Mouse (Mus musculus) intestine, embryonic 16.5 days (tissue): Measurements from ENCODE around the gene Gipc2. TPM values are rescaled to one million over a fixed set of nuclear protein-coding genes. Genes with fewer than 3 reads are reported as not detected.
"Not testable (repeated sequence)": the region's sequence is repeated elsewhere in the genome, so short reads cannot be mapped to it uniquely, and the experiment has no call there.

Source experiments
- ATAC-seq: fragments of 200-750 bp; cut with Nextera tagmentation; 2 replicates; pipeline ENCODE4 v1.8.0; 2017; ENCODE audit warnings: moderate TSS enrichment, moderate library complexity
- H3K27ac ChIP-seq: fragments of 300-500 bp; sonication (generic); 2 replicates; pipeline ENCODE4 v1.5.1; 2014; ENCODE audit warnings: mild to moderate bottlenecking, low read length
- H3K27me3 ChIP-seq: fragments of 300-500 bp; sonication (generic); replicated peaks from 2 replicates; pipeline ENCODE4 v1.6.1; 2014; ENCODE audit warnings: low read length, control low read depth, mixed read lengths; ENCODE audit not compliant: control insufficient read depth, insufficient read depth
- H3K36me3 ChIP-seq: fragments of 300-500 bp; sonication (generic); 2 replicates; pipeline ENCODE4 v1.6.1; 2014; ENCODE audit warnings: low read length, control low read depth; ENCODE audit not compliant: control insufficient read depth, insufficient read depth
- H3K4me1 ChIP-seq: fragments of 300-500 bp; sonication (generic); 2 replicates; pipeline ENCODE4 v1.6.1; 2014; ENCODE audit warnings: low read length, control low read depth, mixed read lengths; ENCODE audit not compliant: control insufficient read depth, insufficient read depth
- H3K4me2 ChIP-seq: fragments of 300-500 bp; sonication (generic); 2 replicates; pipeline ENCODE4 v1.6.1; 2014; ENCODE audit warnings: low read depth, low read length, control low read depth
- H3K4me3 ChIP-seq: fragments of 300-500 bp; sonication (generic); 2 replicates; pipeline ENCODE4 v1.5.1; 2014; ENCODE audit warnings: mild to moderate bottlenecking, low read length
- H3K9ac ChIP-seq: fragments of 300-500 bp; sonication (generic); 2 replicates; pipeline ENCODE4 v1.6.1; 2014; ENCODE audit warnings: low read depth, low read length
- H3K9me3 ChIP-seq: fragments of 300-500 bp; sonication (generic); 2 replicates; pipeline ENCODE4 v1.6.1; 2016; ENCODE audit warnings: low read length, control low read depth; ENCODE audit not compliant: control insufficient read depth
- WGBS: fragments of 180-500 bp; shearing (Covaris S2); extraction: QIAGEN DNeasy Blood & Tissue Kit; methylation state at CpG from one replicate; pipeline ENCODE4 v1.1.7; 2014; 5-methylcytosine and 5-hydroxymethylcytosine counted together
- polyA plus RNA-seq: library from polyadenylated mRNA; unstranded; fragments of >200 nt; fragmentation: Nextera tagmentation; extraction: Ambion mirVana; gene quantifications from 2 replicates; pipeline ENCODE4 v1.2.1, GENCODE M21; 2015

Gene Gipc2
- polyA plus RNA-seq, 1 experiment from 2014 or later: 244 TPM

DNA sequence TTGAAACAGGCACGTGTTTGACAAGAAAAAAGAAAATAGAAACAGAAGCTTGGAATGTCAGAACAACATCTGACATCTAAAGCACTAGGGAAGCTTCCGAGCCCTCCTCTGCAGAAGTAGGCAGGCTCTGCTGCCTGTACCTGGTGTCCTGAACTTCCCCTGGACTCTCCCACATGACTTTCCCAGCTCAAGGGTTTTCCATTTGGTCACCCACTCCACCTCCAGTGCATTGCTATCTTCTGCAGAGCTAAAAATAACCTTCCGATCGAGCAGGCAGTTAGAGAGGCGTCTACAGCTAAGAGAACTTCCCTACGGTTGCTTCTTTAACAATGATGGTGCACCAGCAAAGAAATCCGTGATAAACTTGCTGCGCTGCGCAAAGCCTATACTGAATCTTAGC is 32.4 kb downstream of the Gipc2 start:
- 67% methylated on average over 9 of the region's 9 CpGs for WGBS

DNA sequence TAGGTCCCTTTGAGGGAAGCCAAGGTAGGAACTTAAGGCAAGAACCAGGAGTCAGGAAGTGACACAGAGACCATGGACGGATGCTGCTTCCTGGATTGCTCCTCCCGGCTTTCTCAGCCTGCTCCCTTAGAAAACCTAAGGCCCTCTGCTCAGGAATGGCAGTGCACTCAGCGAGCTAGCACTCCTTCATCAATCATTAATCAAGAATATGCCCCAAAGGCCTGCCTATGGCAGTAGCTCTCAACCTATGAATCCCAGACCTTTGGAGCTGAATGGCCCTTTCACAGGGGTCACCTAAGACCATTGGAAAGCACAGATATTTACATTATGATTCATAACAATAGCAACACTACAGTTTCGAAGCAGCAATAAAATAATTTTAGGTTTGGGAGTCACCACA is 35.1 kb downstream of the Gipc2 start:
- Histone ChIP-seq H3K27me3 (no peaks in the 10 kb centered on the region), H3K4me3 (no peak overlapping the region), H3K9me3 (no peaks in the 10 kb centered on the region), H3K4me2 (no peak overlapping the region), H3K4me1 (0 out of 2 replicates have a peak, but pooled peaks cover 2% of the 10 kb centered on the region), H3K9ac (no peak overlapping the region), H3K36me3 (peaks cover 4% of the 10 kb centered on the region; the same call in 1 of the 2 replicates), H3K27ac (no peak overlapping the region)
- WGBS: 65% methylated on average over 4 of the region's 4 CpGs
- ATAC-seq: peak; percentile 85

More for the DNA sequence above, 32.4 kb downstream of the Gipc2 start:
- H3K4me3 ChIP-seq: no peak overlapping the region
- no peak overlapping the region for H3K9ac ChIP-seq
- H3K4me1 ChIP-seq: 0 out of 2 replicates have a peak, but pooled peaks cover 2% of the 10 kb centered on the region
- H3K36me3 ChIP-seq: no peaks in the 10 kb centered on the region
- H3K27ac ChIP-seq: no peak overlapping the region
- H3K27me3 ChIP-seq: no peaks in the 10 kb centered on the region
- ATAC-seq: no peak
- no peak overlapping the region for H3K4me2 ChIP-seq
- no peaks in the 10 kb centered on the region for H3K9me3 ChIP-seq

DNA sequence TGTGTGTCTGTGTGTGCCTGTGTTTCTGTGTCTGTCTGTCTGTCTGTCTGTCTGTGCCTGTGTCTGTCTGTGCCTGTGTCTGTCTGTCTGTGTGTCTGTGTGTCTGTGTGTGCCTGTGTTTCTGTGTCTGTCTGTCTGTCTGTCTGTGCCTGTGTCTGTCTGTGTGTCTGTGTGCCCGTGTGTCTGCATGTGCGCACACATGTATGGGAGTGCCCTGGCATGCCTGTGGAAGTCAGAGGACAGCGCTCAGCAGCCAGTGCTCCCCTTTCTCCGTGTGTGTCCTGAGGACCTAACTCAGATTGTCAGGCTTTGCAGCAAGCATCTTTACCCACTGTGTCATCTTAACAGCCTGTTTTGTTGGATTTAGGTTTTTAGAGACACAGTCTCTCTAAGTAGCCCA is 36.6 kb downstream of the Gipc2 start:
- not testable (repeated sequence) for H3K4me2 ChIP-seq, H3K36me3 ChIP-seq, ATAC-seq, H3K4me3 ChIP-seq, H3K9ac ChIP-seq, H3K27me3 ChIP-seq, H3K4me1 ChIP-seq, H3K9me3 ChIP-seq, H3K27ac ChIP-seq
- 96% methylated on average over 4 of the region's 4 CpGs for WGBS

DNA sequence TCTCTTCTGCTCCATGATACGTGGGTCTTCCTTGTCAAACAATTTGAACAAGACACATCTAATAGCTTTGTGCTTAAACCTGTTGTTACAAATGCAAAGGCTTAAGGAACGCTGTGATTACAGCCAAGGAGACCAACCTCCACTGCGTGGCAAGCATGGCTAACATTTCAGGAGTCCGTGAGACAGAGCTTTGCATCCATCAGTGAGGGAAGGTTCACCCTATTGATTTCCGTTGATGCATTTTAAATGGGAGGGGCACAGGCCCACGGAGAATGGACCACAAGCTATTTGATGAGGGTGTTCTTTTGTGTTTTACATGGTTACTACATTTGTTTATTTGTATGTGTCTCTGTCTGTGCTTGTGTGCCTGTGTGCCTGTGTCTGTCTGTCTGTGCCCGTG is 37.4 kb downstream of the Gipc2 start:
- Histone ChIP-seq H3K27me3 (no peaks in the 10 kb centered on the region), H3K4me3 (no peak overlapping the region), H3K9ac (no peak overlapping the region), H3K4me1 (no peaks in the 10 kb centered on the region), H3K9me3 (no peaks in the 10 kb centered on the region), H3K36me3 (peaks cover 4% of the 10 kb centered on the region; the same call in 1 of the 2 replicates), H3K4me2 (no peak overlapping the region), H3K27ac (no peak overlapping the region)
- WGBS: 80% methylated on average over 7 of the region's 7 CpGs
- no peak for ATAC-seq

DNA sequence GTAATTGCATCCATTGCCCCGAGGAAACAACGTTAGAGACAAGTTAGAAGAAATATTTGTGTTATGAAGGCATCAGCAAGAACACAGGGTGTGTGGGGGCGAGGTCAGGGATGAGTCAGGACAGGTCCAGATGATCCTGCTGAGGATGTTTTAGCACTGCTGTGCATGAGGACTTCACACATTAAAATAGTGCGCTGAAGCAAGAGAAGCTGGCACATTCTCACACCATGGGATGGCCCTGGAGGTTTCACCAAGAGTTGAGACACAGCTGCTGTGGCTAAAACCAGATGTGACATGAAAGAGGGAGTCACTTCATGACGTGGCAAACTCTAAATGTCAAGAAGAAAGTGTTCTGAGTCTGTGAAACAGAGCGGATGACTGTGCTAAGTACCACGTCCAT is 38.9 kb downstream of the Gipc2 start:
- Histone ChIP-seq H3K4me1 (peaks cover 7% of the 10 kb centered on the region; the same call in 1 of the 2 replicates), H3K4me3 (no peak overlapping the region), H3K36me3 (peaks cover 4% of the 10 kb centered on the region; the same call in 1 of the 2 replicates), H3K4me2 (no peak overlapping the region), H3K27ac (no peak overlapping the region), H3K27me3 (no peaks in the 10 kb centered on the region), H3K9ac (no peak overlapping the region), H3K9me3 (no peaks in the 10 kb centered on the region)
- WGBS: 72% methylated on average over 7 of the region's 7 CpGs
- no peak for ATAC-seq

DNA sequence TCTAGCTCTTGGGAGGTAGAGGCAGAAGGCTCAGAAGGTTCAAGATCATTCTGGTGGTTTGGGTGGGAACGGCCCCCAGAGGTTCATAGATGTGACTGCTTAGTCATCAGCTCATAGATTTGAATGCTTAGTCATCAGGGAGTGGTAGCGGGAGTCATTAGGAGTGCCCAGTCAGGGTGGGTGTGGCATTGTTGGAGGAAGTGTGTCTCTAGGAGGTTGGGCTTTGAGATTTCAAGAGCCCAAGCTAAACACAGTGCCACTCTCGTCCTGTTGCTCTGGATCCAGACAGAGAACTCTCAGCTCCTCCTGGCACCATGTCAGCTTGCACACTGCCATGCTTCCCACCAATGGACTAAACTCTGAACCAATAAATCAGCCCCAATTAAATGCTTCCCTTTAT is 43.3 kb downstream of the Gipc2 start:
- Histone ChIP-seq H3K36me3 (peaks cover 4% of the 10 kb centered on the region; the same call in 1 of the 2 replicates), H3K4me3 (no peak overlapping the region), H3K9ac (0 out of 2 replicates have a peak overlapping the region, but pooled peaks have one; percentile 4), H3K4me1 (peaks cover 17% of the 10 kb centered on the region), H3K9me3 (no peaks in the 10 kb centered on the region), H3K4me2 (peak overlapping the region; percentile 41), H3K27ac (peak overlapping the region; percentile 70), H3K27me3 (no peaks in the 10 kb centered on the region)
- peak; percentile 85 for ATAC-seq
- 48% methylated on average over 3 of the region's 3 CpGs for WGBS

DNA sequence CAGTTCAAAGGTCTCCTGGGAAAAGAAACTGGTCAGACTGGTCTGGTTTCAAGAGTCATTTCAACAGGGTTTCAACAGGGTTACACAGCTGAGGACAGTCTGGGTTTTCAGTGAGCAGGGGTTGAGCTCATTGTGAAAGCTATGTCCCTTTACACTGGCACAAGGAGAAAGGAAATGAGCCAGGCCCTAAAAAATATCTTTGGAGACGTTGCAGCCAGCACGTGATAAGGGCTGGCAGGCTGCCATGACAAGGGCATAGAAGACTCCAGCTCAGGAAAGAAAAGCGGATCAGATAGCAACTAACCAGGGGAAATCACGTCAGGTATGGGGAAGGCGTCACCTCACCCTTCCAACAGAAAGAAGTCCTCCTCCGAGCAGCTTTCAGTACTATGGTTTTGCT is 43.9 kb downstream of the Gipc2 start:
- Histone ChIP-seq H3K27ac (peak overlapping the region; percentile 70), H3K4me2 (peak overlapping the region; percentile 41)

DNA sequence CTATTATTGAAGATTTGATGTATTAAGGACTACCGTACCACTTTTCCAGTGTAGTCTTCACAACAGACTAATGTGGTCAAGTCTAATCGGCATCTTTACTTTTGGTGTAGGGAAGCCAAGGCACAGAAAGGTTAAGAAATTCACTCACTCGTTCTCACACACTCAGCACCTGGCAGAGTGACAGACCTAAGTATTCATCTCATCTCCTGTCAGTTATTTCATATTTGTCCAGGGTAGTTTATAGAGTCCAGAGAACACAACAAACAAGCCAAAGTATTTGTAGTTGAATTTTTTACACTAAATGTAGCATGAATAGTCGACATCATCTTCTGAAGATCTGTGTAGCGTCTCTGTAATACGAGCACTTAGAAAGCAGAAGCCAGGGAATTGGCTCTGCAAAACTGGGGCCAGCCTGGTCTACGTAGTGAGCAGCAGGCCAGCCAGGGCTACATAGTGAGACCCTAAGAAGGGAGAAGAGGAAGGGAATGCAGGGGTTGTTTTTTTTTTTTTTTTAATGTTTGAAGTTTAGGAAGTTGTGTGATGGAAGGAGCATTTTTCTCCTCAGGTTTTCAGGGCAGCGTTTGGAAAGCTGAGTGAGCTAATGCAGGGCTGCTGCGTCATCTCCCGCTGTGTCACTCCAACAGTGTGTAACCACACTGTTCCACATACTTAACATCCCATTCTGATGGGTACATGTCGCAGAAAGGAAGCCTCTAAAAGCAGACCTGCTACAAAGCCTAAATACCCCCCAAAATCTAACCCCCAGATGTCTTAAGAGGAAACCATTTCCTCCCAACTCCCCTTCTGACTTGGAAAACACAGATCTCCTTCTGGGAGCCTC is 44.6 kb downstream of the Gipc2 start:
- peaks cover 17% of the 10 kb centered on the region for H3K4me1 ChIP-seq
- no peak overlapping the region for H3K4me2 ChIP-seq
- H3K9me3 ChIP-seq: no peaks in the 10 kb centered on the region
- peak; percentile 27; the same call in 1 of the 2 replicates for ATAC-seq
- no peaks in the 10 kb centered on the region; the same call in 1 of the 2 replicates for H3K36me3 ChIP-seq
- H3K27ac ChIP-seq: peak overlapping the region; percentile 70
- no peak overlapping the region for H3K9ac ChIP-seq
- no peak overlapping the region for H3K4me3 ChIP-seq
- WGBS: 70% methylated on average over 11 of the region's 11 CpGs
- H3K27me3 ChIP-seq: no peaks in the 10 kb centered on the region

More for the DNA sequence above, 43.9 kb downstream of the Gipc2 start:
- Histone ChIP-seq H3K27me3 (no peaks in the 10 kb centered on the region), H3K9ac (0 out of 2 replicates have a peak overlapping the region, but pooled peaks have one; percentile 4), H3K9me3 (no peaks in the 10 kb centered on the region), H3K36me3 (peaks cover 4% of the 10 kb centered on the region; the same call in 1 of the 2 replicates), H3K4me1 (peaks cover 17% of the 10 kb centered on the region), H3K4me3 (no peak overlapping the region)
- ATAC-seq: peak; percentile 87
- WGBS: 34% methylated on average over 6 of the region's 6 CpGs

DNA sequence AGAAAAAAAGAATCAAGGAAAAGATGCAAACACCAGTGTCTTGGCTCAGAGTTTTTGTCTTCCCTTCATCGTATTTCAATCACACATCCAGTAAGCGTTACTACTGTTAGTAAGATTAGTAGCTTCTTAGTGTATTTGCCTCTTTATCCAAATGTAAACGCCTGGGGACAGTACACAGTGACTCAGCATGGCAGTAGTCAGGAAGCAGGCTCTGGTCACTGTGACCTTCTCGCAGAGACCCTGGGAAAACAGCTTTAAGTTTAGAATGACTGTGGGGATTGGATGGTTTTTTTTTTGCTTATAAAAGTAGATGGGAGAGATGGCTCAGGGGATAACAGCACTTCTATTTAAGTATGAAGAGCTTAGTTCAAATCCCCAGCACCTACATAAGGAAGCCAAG is 46.0 kb downstream of the Gipc2 start:
- no peak overlapping the region for H3K4me2 ChIP-seq
- no peak overlapping the region for H3K27ac ChIP-seq
- 44% methylated on average over 4 of the region's 4 CpGs for WGBS
- peaks cover 17% of the 10 kb centered on the region for H3K4me1 ChIP-seq
- no peak overlapping the region for H3K9ac ChIP-seq
- no peaks in the 10 kb centered on the region for H3K27me3 ChIP-seq
- no peaks in the 10 kb centered on the region for H3K36me3 ChIP-seq
- no peak overlapping the region for H3K4me3 ChIP-seq
- ATAC-seq: no peak
- H3K9me3 ChIP-seq: no peaks in the 10 kb centered on the region
